Mouse (Mus musculus) liver, embryonic 11.5 days (tissue): ENCODE measurements around the gene Hs3st6. TPM values are rescaled to one million over a fixed set of nuclear protein-coding genes. Genes with fewer than 3 reads are reported as not detected.

Experiments used
- ATAC-seq: fragments of 200-750 bp; cut with Nextera tagmentation; replicated peaks from 2 replicates; pipeline ENCODE4 v1.8.0; 2017; ENCODE audit warnings: moderate number of reproducible peaks, mild to moderate bottlenecking, moderate TSS enrichment, moderate library complexity; ENCODE audit not compliant: low FRiP score
- DNase-seq: peaks from one replicate; pipeline ENCODE4 v3.0.0-alpha.2; 2017; ENCODE audit warnings: low spot score
- H3K27ac ChIP-seq: fragments of 300-500 bp; sonication (generic); 2 replicates; pipeline ENCODE4 v1.5.1; 2014; ENCODE audit warnings: mild to moderate bottlenecking, low read depth, low read length, control low read depth
- H3K27me3 ChIP-seq: fragments of 300-500 bp; sonication (generic); replicated peaks from 2 replicates; pipeline ENCODE4 v1.6.1; 2014; ENCODE audit warnings: low read length, mixed read lengths; ENCODE audit not compliant: control insufficient read depth, insufficient read depth
- H3K36me3 ChIP-seq: fragments of 300-500 bp; sonication (generic); 2 replicates; pipeline ENCODE4 v1.6.1; 2014; ENCODE audit warnings: mild to moderate bottlenecking, low read length, moderate library complexity, mixed read lengths; ENCODE audit not compliant: control insufficient read depth, insufficient read depth
- H3K4me1 ChIP-seq: fragments of 300-500 bp; sonication (generic); replicated peaks from 2 replicates; pipeline ENCODE4 v1.6.1; 2014; ENCODE audit warnings: low read length, mixed read lengths; ENCODE audit not compliant: control insufficient read depth, insufficient read depth
- H3K4me2 ChIP-seq: fragments of 300-500 bp; sonication (generic); 2 replicates; pipeline ENCODE4 v1.6.1; 2014; ENCODE audit warnings: mild to moderate bottlenecking, control low read depth, moderate library complexity
- H3K4me3 ChIP-seq: fragments of 300-500 bp; sonication (generic); 2 replicates; pipeline ENCODE4 v1.5.1; 2014; ENCODE audit warnings: low read depth, low read length, control low read depth
- H3K9ac ChIP-seq: fragments of 300-500 bp; sonication (generic); 2 replicates; pipeline ENCODE4 v1.6.1; 2014; ENCODE audit warnings: low read depth, low read length, control low read depth
- H3K9me3 ChIP-seq: fragments of 300-500 bp; sonication (generic); 2 replicates; pipeline ENCODE4 v1.6.1; 2016; ENCODE audit warnings: low read length, inconsistent platforms, mixed read lengths; ENCODE audit not compliant: control insufficient read depth
- WGBS: fragments of 180-500 bp; shearing (Covaris S2); extraction: QIAGEN DNeasy Blood & Tissue Kit; methylation state at CpG from one replicate; pipeline ENCODE4 v1.1.7; 2014; 5-methylcytosine and 5-hydroxymethylcytosine counted together
- polyA plus RNA-seq: library from polyadenylated mRNA; unstranded; fragments of >200 nt; fragmentation: Nextera tagmentation; extraction: Ambion mirVana; gene quantifications from 2 replicates; pipeline ENCODE4 v1.2.1, GENCODE M21; 2014

Gene Hs3st6
- polyA plus RNA-seq, 1 experiment from 2014 or later, result 0.41 TPM

- H3K4me3 ChIP-seq, result peak within 1 kb of the TSS; percentile 81
- H3K9ac ChIP-seq, result peak within 1 kb of the TSS; percentile 76
- peak within 1 kb of the TSS; percentile 80 for H3K4me2 ChIP-seq
- no peaks in the 10 kb centered on the region for H3K9me3 ChIP-seq
- WGBS, result under 1% methylated on average over 30 of the region's 30 CpGs
- ATAC-seq (peak; percentile 64), DNase-seq (peak; percentile 96)
- H3K27me3 ChIP-seq, result no peaks in the 10 kb centered on the region
- H3K36me3 ChIP-seq, result peaks cover 12% of the 10 kb centered on the region
- H3K27ac ChIP-seq, result peak within 1 kb of the TSS; percentile 69
- H3K4me1 ChIP-seq, result peaks cover 10% of the 10 kb centered on the region
Measured at GRCm38 (mm10) chr17:24724184-24724583, 28.6 kb upstream of the Hs3st6 start, which contains the start of gene Ndufb10. Ndufb10 (minus strand) TSS chr17:24724478.

DNA sequence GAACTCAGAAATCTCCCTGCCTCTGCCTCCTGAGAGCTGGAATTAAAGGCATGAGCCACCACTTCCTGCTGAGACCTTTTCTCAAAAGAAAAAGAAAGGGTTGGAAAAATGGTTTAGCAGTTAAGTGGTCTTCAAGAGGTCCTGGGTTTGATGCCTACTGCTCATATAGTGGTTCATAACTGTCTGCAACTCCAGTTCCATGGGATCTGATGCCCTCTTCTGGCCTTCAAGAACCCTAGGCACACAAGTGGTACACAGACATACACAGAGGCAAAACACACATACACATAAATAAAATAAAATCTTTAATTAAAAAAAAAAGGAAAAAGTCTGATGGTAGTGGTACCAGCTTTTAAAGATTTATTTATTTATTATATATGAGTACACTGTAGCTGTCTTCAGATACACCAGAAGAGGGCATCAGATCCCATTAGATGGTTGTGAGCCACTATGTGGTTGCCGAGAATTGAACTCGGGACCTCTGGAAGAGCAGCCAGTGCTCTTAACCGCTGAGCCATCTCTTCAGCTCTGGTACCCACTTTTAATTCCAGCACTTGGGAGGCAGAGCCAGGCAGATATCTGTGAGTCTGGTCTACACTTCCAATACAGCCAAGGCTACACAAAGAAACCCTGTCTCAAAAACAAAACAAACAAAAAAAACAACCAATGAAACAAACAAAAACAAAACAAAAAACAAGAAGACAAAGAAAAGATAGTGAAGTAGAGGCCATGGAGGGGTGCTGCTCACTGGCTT, 27.0 kb upstream of the Hs3st6 start:
- H3K36me3 ChIP-seq, result peaks cover 12% of the 10 kb centered on the region
- ATAC-seq, result no peak
- H3K4me2 ChIP-seq, result no peak overlapping the region
- 65% methylated on average over 3 of the region's 3 CpGs for WGBS
- no peak overlapping the region for H3K9ac ChIP-seq
- H3K27me3 ChIP-seq, result no peaks in the 10 kb centered on the region
- H3K9me3 ChIP-seq, result no peaks in the 10 kb centered on the region
- no peak overlapping the region for H3K27ac ChIP-seq
- peaks cover 10% of the 10 kb centered on the region for H3K4me1 ChIP-seq
- no peak overlapping the region for H3K4me3 ChIP-seq
- DNase-seq, result no peak

DNA sequence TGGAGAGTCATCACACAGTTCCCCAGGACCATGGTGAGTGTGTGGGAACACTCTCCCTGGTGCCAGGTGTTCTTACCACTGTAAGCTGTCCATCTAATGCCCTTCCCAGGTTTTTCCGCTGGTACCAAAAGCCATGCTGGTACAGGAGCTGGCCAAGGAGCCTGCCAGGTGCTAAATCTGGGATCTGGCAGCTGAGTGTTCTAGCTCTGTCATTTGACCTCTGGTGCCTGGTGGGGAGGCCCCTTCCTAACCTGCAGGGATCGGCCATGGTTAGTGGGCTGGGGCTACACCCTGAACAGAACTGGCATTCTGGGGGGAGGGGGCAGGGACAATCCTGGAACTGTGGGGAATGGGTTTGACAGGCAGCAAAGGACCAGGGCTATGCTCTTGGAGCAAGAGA, 25.2 kb upstream of the Hs3st6 start, which contains the start of gene Rpl3l:
Gene Rpl3l, plus strand, starts transcription at position 203 of the 400 bp plus-strand sequence.
- no peak within 1 kb of the TSS for H3K9ac ChIP-seq
- H3K4me2 ChIP-seq, result no peak within 1 kb of the TSS
- H3K27me3 ChIP-seq, result no peaks in the 10 kb centered on the region
- H3K36me3 ChIP-seq, result no peaks in the 10 kb centered on the region
- H3K9me3 ChIP-seq, result no peaks in the 10 kb centered on the region
- peaks cover 2% of the 10 kb centered on the region; the same call in 1 of the 2 replicates for H3K4me1 ChIP-seq
- ATAC-seq, result no peak
- 70% methylated on average over 2 of the region's 2 CpGs for WGBS
- no peak within 1 kb of the TSS for H3K27ac ChIP-seq
- H3K4me3 ChIP-seq, result no peak within 1 kb of the TSS
- DNase-seq, result no peak

GRCm38 (mm10) chr17:24728184-24728583, 24.6 kb upstream of the Hs3st6 start:
- Histone ChIP-seq H3K27me3 (no peaks in the 10 kb centered on the region), H3K9ac (no peak overlapping the region), H3K27ac (no peak overlapping the region), H3K4me2 (no peak overlapping the region), H3K36me3 (no peaks in the 10 kb centered on the region), H3K4me3 (no peak overlapping the region), H3K9me3 (no peaks in the 10 kb centered on the region), H3K4me1 (no peaks in the 10 kb centered on the region; the same call in 1 of the 2 replicates)
- ATAC-seq, result no peak
- DNase-seq, result no peak
- 70% methylated on average over 17 of the region's 17 CpGs for WGBS

DNA sequence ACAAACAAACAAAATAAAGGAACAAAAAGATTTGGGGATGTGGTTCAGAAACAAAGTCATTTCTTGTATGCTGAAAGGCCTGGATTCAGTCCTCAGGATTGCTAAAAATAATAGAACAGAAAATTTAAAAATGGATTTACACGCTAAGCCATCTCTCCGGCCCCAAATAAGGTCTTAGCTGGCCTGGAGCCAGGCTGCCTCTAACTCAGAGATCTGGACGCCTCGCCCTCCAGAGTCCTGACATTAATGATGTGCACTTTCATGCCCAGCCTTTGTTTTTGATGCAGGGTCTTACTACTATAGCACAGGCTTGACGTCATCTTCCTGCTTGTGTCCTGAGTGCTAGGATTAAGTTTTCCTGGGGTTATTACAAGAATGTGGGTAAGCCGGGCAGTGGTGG, 23.7 kb upstream of the Hs3st6 start:
- WGBS, result 81% methylated on average over 6 of the region's 6 CpGs
- ATAC-seq, result no peak
- H3K4me1 ChIP-seq, result no peaks in the 10 kb centered on the region
- no peaks in the 10 kb centered on the region for H3K9me3 ChIP-seq
- DNase-seq, result no peak
- no peak overlapping the region for H3K9ac ChIP-seq
- no peak overlapping the region for H3K27ac ChIP-seq
- H3K27me3 ChIP-seq, result no peaks in the 10 kb centered on the region
- no peak overlapping the region for H3K4me3 ChIP-seq
- H3K36me3 ChIP-seq, result no peaks in the 10 kb centered on the region
- no peak overlapping the region for H3K4me2 ChIP-seq

GRCm38 (mm10) chr17:24730787-24731186, 22.0 kb upstream of the Hs3st6 start:
- Histone ChIP-seq H3K27ac (no peak overlapping the region), H3K4me3 (no peak overlapping the region), H3K9me3 (no peaks in the 10 kb centered on the region), H3K27me3 (no peaks in the 10 kb centered on the region), H3K4me1 (peaks cover 3% of the 10 kb centered on the region; the same call in 1 of the 2 replicates), H3K9ac (no peak overlapping the region), H3K36me3 (no peaks in the 10 kb centered on the region), H3K4me2 (no peak overlapping the region)
- DNase-seq (no peak), ATAC-seq (no peak)
- WGBS, result 77% methylated on average over 14 of the region's 14 CpGs

GRCm38 (mm10) chr17:24732233-24732935, 20.4 kb upstream of the Hs3st6 start:
- Histone ChIP-seq H3K27me3 (no peaks in the 10 kb centered on the region), H3K4me1 (peaks cover 9% of the 10 kb centered on the region; the same call in 1 of the 2 replicates), H3K4me3 (no peak overlapping the region), H3K9ac (no peak overlapping the region), H3K9me3 (no peaks in the 10 kb centered on the region), H3K36me3 (no peaks in the 10 kb centered on the region), H3K27ac (no peak overlapping the region), H3K4me2 (no peak overlapping the region)
- no peak for DNase-seq
- no peak for ATAC-seq
- 81% methylated on average over 12 of the region's 12 CpGs for WGBS

- Histone ChIP-seq H3K9me3 (no peaks in the 10 kb centered on the region), H3K27me3 (no peaks in the 10 kb centered on the region), H3K9ac (no peak overlapping the region), H3K4me2 (no peak overlapping the region), H3K4me1 (peaks cover 12% of the 10 kb centered on the region), H3K36me3 (no peaks in the 10 kb centered on the region), H3K27ac (no peak overlapping the region), H3K4me3 (no peak overlapping the region)
- no peak for DNase-seq
- ATAC-seq, result no peak
- 87% methylated on average over 21 of the region's 21 CpGs for WGBS
Measured at GRCm38 (mm10) chr17:24733434-24734050, 19.2 kb upstream of the Hs3st6 start.
